Mouse (Mus musculus) forebrain, embryonic 11.5 days (tissue): ENCODE results near the gene Frmd4a. TPM values are rescaled to one million over a fixed set of nuclear protein-coding genes. Genes with fewer than 3 reads are reported as not detected.

Experiments
- ATAC-seq: fragments of 200-750 bp; cut with Nextera tagmentation; replicated peaks from 2 replicates; pipeline ENCODE4 v1.8.0; 2017; ENCODE audit warnings: moderate TSS enrichment; ENCODE audit not compliant: low FRiP score
- DNase-seq: peaks from one replicate; pipeline ENCODE4 v3.0.0-alpha.2; 2017; ENCODE audit warnings: low spot score
- H3K27ac ChIP-seq: fragments of 300-500 bp; sonication (generic); 2 replicates; pipeline ENCODE4 v1.5.1; 2014; ENCODE audit warnings: low read depth, low read length
- H3K27me3 ChIP-seq: fragments of 300-500 bp; sonication (generic); 2 replicates; pipeline ENCODE4 v1.6.1; 2014; ENCODE audit warnings: mild to moderate bottlenecking, low read length, mixed read lengths; ENCODE audit not compliant: control insufficient read depth, insufficient read depth
- H3K36me3 ChIP-seq: fragments of 300-500 bp; sonication (generic); 2 replicates; pipeline ENCODE4 v1.6.1; 2014; ENCODE audit warnings: mild to moderate bottlenecking, low read length, moderate library complexity, mixed read lengths; ENCODE audit not compliant: control insufficient read depth, insufficient read depth
- H3K4me1 ChIP-seq: fragments of 300-500 bp; sonication (generic); replicated peaks from 2 replicates; pipeline ENCODE4 v1.6.1; 2014; ENCODE audit warnings: low read length, mixed read lengths; ENCODE audit not compliant: control insufficient read depth, insufficient read depth
- H3K4me2 ChIP-seq: fragments of 300-500 bp; sonication (generic); 2 replicates; pipeline ENCODE4 v1.6.1; 2014; ENCODE audit warnings: low read depth, mild to moderate bottlenecking, low read length, moderate library complexity, mixed read lengths; ENCODE audit not compliant: severe bottlenecking
- H3K4me3 ChIP-seq: fragments of 300-500 bp; sonication (generic); 2 replicates; pipeline ENCODE4 v1.5.1; 2014; ENCODE audit warnings: low read depth, low read length
- H3K9ac ChIP-seq: fragments of 300-500 bp; sonication (generic); 2 replicates; pipeline ENCODE4 v1.6.1; 2014; ENCODE audit warnings: low read length
- H3K9me3 ChIP-seq: fragments of 300-500 bp; sonication (generic); 2 replicates; pipeline ENCODE4 v1.6.1; 2016; ENCODE audit warnings: low read length, mixed read lengths; ENCODE audit not compliant: control insufficient read depth
- WGBS: fragments of 180-500 bp; shearing (Covaris S2); extraction: QIAGEN DNeasy Blood & Tissue Kit; methylation state at CpG from one replicate; pipeline ENCODE4 v1.1.7; 2014; 5-methylcytosine and 5-hydroxymethylcytosine counted together
- polyA plus RNA-seq: library from polyadenylated mRNA; unstranded; fragments of >200 nt; fragmentation: Nextera tagmentation; extraction: Ambion mirVana; gene quantifications from 2 replicates; pipeline ENCODE4 v1.2.1, GENCODE M21; 2014

Gene Frmd4a
- polyA plus RNA-seq, 1 experiment from 2014 or later = 50.3 TPM

GRCm38 (mm10) chr2:4036651-4037117, 19.2 kb downstream of the Frmd4a start:
- DNase-seq (no peak), ATAC-seq (no peak)
- Histone ChIP-seq H3K27me3 (no peaks in the 10 kb centered on the region), H3K27ac (no peak overlapping the region), H3K4me3 (no peak overlapping the region), H3K36me3 (no peaks in the 10 kb centered on the region), H3K4me1 (peaks cover 2% of the 10 kb centered on the region; the same call in 1 of the 2 replicates), H3K9ac (no peak overlapping the region), H3K9me3 (no peaks in the 10 kb centered on the region), H3K4me2 (no peak overlapping the region)
- 90% methylated on average over 8 of the region's 8 CpGs for WGBS

DNA sequence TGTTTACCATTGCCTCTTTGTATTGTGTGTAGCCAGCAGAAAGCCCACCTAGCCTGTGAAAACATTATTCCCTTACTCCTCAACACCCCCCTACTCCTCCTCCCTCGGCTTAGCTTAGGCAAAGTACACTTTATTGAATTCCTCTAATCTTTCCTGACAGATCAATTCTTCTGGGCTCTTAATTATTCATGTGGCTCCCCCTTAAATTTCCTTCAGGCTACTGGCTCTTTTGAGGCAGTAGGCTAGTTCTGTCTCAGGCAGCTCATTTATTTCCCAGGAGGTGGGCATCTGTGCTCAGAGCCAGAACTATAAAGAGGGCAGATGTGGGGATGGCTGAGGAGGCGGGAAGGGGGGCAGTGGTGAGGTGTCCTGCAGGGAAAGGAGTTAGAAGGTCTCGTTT, 24.5 kb downstream of the Frmd4a start:
- DNase-seq (peak; percentile 70), ATAC-seq (peak; percentile 96)
- no peak overlapping the region for H3K9ac ChIP-seq
- H3K27me3 ChIP-seq = no peaks in the 10 kb centered on the region
- H3K27ac ChIP-seq = no peak overlapping the region
- no peak overlapping the region for H3K4me3 ChIP-seq
- no peaks in the 10 kb centered on the region for H3K36me3 ChIP-seq
- H3K4me2 ChIP-seq = no peak overlapping the region
- 10% methylated on average over 3 of the region's 3 CpGs for WGBS
- H3K9me3 ChIP-seq = no peaks in the 10 kb centered on the region
- peaks cover 2% of the 10 kb centered on the region; the same call in 1 of the 2 replicates for H3K4me1 ChIP-seq

DNA sequence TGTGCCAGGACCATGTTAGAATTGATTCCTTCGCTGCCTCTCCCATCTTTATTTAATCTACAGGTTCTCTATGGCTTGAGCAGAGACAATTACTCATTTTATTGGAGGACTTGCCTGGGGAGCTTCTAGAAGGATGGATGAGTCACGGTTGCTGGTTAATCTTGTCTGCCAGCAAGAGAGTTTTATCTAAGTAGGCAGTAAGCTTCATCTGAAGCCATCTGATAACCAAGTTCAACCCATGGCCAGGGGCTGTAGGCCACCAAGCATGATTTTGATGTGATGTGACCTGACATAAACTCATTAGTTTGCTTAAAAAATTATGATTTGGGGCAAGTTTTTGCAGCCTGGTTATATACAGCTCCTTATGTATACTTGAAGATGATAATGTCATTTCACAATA, 38.0 kb downstream of the Frmd4a start:
- Histone ChIP-seq H3K27ac (no peak overlapping the region), H3K27me3 (no peaks in the 10 kb centered on the region), H3K4me3 (no peak overlapping the region), H3K9ac (no peak overlapping the region), H3K4me1 (no peaks in the 10 kb centered on the region), H3K36me3 (no peaks in the 10 kb centered on the region), H3K9me3 (no peaks in the 10 kb centered on the region), H3K4me2 (no peak overlapping the region)
- no peak for ATAC-seq
- WGBS = 81% methylated on average over 2 of the region's 2 CpGs
- DNase-seq = no peak

DNA sequence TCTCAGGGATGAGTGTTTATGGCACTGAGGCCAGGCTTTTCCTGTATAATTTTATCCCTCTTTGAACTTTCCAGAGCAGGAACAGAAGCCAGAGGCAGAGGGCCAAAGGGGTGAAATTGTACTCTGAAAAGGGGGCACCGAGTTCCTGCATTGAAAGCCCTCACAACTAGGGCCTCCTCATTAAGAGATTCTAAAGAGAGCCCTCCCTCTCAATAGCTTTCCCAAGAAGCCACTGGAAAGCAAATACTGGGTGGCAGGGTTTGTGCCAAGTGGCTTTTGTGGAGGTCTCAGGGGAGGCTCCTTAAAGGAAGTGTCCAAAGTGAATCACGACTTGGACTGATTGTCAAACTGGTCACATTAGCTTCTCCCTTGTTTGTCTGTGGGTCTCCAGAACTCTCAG, 43.2 kb downstream of the Frmd4a start:
- Histone ChIP-seq H3K4me3 (no peak overlapping the region), H3K36me3 (no peaks in the 10 kb centered on the region), H3K4me1 (no peaks in the 10 kb centered on the region), H3K9ac (no peak overlapping the region), H3K27me3 (no peaks in the 10 kb centered on the region), H3K9me3 (no peaks in the 10 kb centered on the region), H3K4me2 (no peak overlapping the region), H3K27ac (no peak overlapping the region)
- no peak for ATAC-seq
- DNase-seq = no peak
- WGBS = 30% methylated on average over 2 of the region's 2 CpGs

DNA sequence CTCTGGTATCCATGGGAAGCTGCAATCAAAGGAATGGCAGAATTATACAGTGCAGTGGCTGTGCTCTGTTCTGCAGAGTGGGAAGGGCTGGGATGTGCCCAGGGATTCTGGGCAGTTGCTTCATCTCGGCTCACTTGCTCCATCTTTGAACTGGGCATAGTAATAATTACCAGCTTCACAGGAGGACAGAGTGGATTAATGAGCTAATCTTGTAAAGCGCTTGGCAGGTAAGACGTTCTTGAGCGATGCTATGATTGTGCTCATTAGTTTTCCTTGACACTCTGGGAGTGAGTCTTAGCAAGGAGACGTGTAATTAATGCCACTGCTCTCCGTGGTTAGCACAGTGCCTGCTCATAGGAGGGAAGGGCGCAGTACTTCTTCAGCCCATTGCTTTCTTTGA, 54.3 kb downstream of the Frmd4a start:
- WGBS = 46% methylated on average over 7 of the region's 7 CpGs
- peak; percentile 77 for ATAC-seq

GRCm38 (mm10) chr2:4083877-4084276, 66.4 kb downstream of the Frmd4a start:
- no peak overlapping the region for H3K27ac ChIP-seq
- no peak overlapping the region for H3K9ac ChIP-seq
- WGBS = 77% methylated on average over 6 of the region's 6 CpGs
- no peaks in the 10 kb centered on the region for H3K27me3 ChIP-seq
- ATAC-seq (no peak), DNase-seq (no peak)
- H3K36me3 ChIP-seq = no peaks in the 10 kb centered on the region
- no peaks in the 10 kb centered on the region for H3K4me1 ChIP-seq
- no peak overlapping the region for H3K4me2 ChIP-seq
- H3K4me3 ChIP-seq = no peak overlapping the region
- peaks cover 2% of the 10 kb centered on the region; the same call in 1 of the 2 replicates for H3K9me3 ChIP-seq

More for the DNA sequence above, 54.3 kb downstream of the Frmd4a start:
- no peak for DNase-seq
- Histone ChIP-seq H3K9ac (no peak overlapping the region), H3K4me3 (no peak overlapping the region), H3K4me1 (no peaks in the 10 kb centered on the region), H3K27ac (no peak overlapping the region), H3K4me2 (no peak overlapping the region), H3K9me3 (no peaks in the 10 kb centered on the region), H3K36me3 (no peaks in the 10 kb centered on the region), H3K27me3 (no peaks in the 10 kb centered on the region)

DNA sequence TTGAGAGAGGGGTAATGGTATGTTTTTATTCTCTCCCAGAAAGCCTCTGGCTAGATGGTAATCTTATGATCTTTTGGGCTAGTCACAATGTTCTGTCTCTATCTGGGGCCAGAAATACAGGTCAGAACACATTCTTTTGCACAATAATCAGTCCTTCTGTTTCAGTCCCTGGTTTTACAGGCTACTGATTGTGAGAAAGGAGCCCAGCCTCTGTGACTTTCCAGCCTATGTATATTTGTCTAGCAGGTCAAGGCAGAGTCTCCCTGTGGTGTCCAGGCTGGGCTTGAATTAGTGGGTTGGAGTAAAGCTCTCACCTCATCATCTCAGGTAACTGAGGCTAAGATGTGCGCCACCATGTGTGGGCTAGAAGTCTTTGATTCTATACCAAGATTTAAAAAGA, 80.1 kb downstream of the Frmd4a start:
- no peak overlapping the region for H3K4me2 ChIP-seq
- no peak for DNase-seq
- no peaks in the 10 kb centered on the region for H3K36me3 ChIP-seq
- no peak for ATAC-seq
- no peaks in the 10 kb centered on the region; the same call in 1 of the 2 replicates for H3K9me3 ChIP-seq
- H3K4me1 ChIP-seq = no peaks in the 10 kb centered on the region; the same call in 1 of the 2 replicates
- H3K9ac ChIP-seq = no peak overlapping the region
- WGBS = 95% methylated on average over 1 of the region's 1 CpGs
- no peak overlapping the region for H3K4me3 ChIP-seq
- H3K27me3 ChIP-seq = 0 out of 2 replicates have a peak, but pooled peaks cover 6% of the 10 kb centered on the region
- H3K27ac ChIP-seq = no peak overlapping the region

- Histone ChIP-seq H3K4me3 (no peak overlapping the region), H3K4me2 (no peak overlapping the region), H3K27me3 (0 out of 2 replicates have a peak, but pooled peaks cover 6% of the 10 kb centered on the region), H3K4me1 (no peaks in the 10 kb centered on the region; the same call in 1 of the 2 replicates), H3K36me3 (no peaks in the 10 kb centered on the region), H3K9me3 (no peaks in the 10 kb centered on the region; the same call in 1 of the 2 replicates), H3K27ac (no peak overlapping the region), H3K9ac (no peak overlapping the region)
- 31% methylated on average over 8 of the region's 8 CpGs for WGBS
- peak; percentile 61 for DNase-seq
- peak; percentile 65 for ATAC-seq
These were observed 81.6 kb downstream of the Frmd4a start for GRCm38 (mm10) chr2:4098948-4099776.

- Histone ChIP-seq H3K4me3 (no peak overlapping the region), H3K9me3 (no peaks in the 10 kb centered on the region; the same call in 1 of the 2 replicates), H3K4me2 (no peak overlapping the region), H3K9ac (no peak overlapping the region), H3K36me3 (no peaks in the 10 kb centered on the region), H3K4me1 (no peaks in the 10 kb centered on the region; the same call in 1 of the 2 replicates), H3K27ac (no peak overlapping the region), H3K27me3 (0 out of 2 replicates have a peak, but pooled peaks cover 6% of the 10 kb centered on the region)
- ATAC-seq = peak; percentile 24; the same call in 1 of the 2 replicates
- no peak for DNase-seq
These were observed 82.2 kb downstream of the Frmd4a start for GRCm38 (mm10) chr2:4099777-4100104.
